Mouse (Mus musculus) mouse trophoblast stem cell (cell line): ENCODE data around the gene Hdac11.
"Not testable (repeated sequence)": the region's sequence is repeated elsewhere in the genome, so short reads cannot be mapped to it uniquely, and the experiment has no call there.

Experiments
- in situ Hi-C, 2 experiments: fragments of 300-500 bp; cut with MseI, MboI; formaldehyde crosslinking; loops; 2 replicates in 1 of 2; 3 replicates in 1 of 2; pipeline ENCODE4 v1.15.1; 2025

Gene Hdac11

GRCm38 (mm10) chr6:91156554-91157236, at the start of gene Hdac11:
TSS of gene Hdac11 (plus strand) at chr6:91156665.
- in situ Hi-C loops, result no loop called here

GRCm38 (mm10) chr6:91108301-91108916, 48.1 kb upstream of the Hdac11 start:
- in situ Hi-C loops, result no loop called here

GRCm38 (mm10) chr6:91108917-91109450, 47.5 kb upstream of the Hdac11 start:
- in situ Hi-C loops, result no loop called here

- in situ Hi-C loops, result no loop called here
Measured at GRCm38 (mm10) chr6:91109489-91109888, 47.0 kb upstream of the Hdac11 start.

GRCm38 (mm10) chr6:91110323-91111020, 46.0 kb upstream of the Hdac11 start:
- in situ Hi-C loops, result no loop called here

- in situ Hi-C loops, result no loop called here
Measured at GRCm38 (mm10) chr6:91111141-91111953, 45.1 kb upstream of the Hdac11 start.

GRCm38 (mm10) chr6:91111954-91112252, 44.6 kb upstream of the Hdac11 start:
- in situ Hi-C loops, result no loop called here

GRCm38 (mm10) chr6:91114716-91115115, 41.7 kb upstream of the Hdac11 start:
- in situ Hi-C loops, result no loop called here

GRCm38 (mm10) chr6:91115158-91115557, 41.3 kb upstream of the Hdac11 start:
- in situ Hi-C loops, result no loop called here

GRCm38 (mm10) chr6:91115863-91116243, 40.6 kb upstream of the Hdac11 start:
- in situ Hi-C loops, result no loop called here

GRCm38 (mm10) chr6:91116244-91117145, 40.0 kb upstream of the Hdac11 start, which contains the start of gene Nup210:
TSS of gene Nup210 (minus strand) at chr6:91116829.
- in situ Hi-C loops, result no loop called here

- in situ Hi-C loops, result no loop called here
Measured at GRCm38 (mm10) chr6:91117149-91117548, 39.3 kb upstream of the Hdac11 start.

- in situ Hi-C loops, result no loop called here
Measured at GRCm38 (mm10) chr6:91118526-91118925, 37.9 kb upstream of the Hdac11 start.

GRCm38 (mm10) chr6:91120206-91120605, 36.3 kb upstream of the Hdac11 start:
- in situ Hi-C loops, result no loop called here

GRCm38 (mm10) chr6:91121089-91121488, 35.4 kb upstream of the Hdac11 start:
- in situ Hi-C loops, result not testable (repeated sequence)

GRCm38 (mm10) chr6:91123453-91123852, 33.0 kb upstream of the Hdac11 start:
- in situ Hi-C loops, result no loop called here

- in situ Hi-C loops, result no loop called here
Measured at GRCm38 (mm10) chr6:91124286-91125227, 31.9 kb upstream of the Hdac11 start.

GRCm38 (mm10) chr6:91125228-91125585, 31.3 kb upstream of the Hdac11 start:
- in situ Hi-C loops, result no loop called here

GRCm38 (mm10) chr6:91128996-91129395, 27.5 kb upstream of the Hdac11 start:
- in situ Hi-C loops, result no loop called here

- in situ Hi-C loops, result loop anchor here in 1 of 2 experiments (10.0 kb wide), 1 partner anchor 306 kb away; no protein-coding TSS in a partner anchor
Measured at GRCm38 (mm10) chr6:91130856-91131255, 25.6 kb upstream of the Hdac11 start.
